Mouse (Mus musculus) erythroblast, embryonic 14.5 days (primary cell): Measurements from ENCODE around the gene Myo1a. TPM values are rescaled to one million over a fixed set of nuclear protein-coding genes. Genes with fewer than 3 reads are reported as not detected.

Source experiments
- H3K27me3 ChIP-seq: 2 replicates; pipeline ENCODE4 v1.6.1; 2012; ENCODE audit warnings: inconsistent platforms; ENCODE audit not compliant: control insufficient read depth
- H3K36me3 ChIP-seq: 2 replicates; pipeline ENCODE4 v1.6.1; 2012; ENCODE audit warnings: mild to moderate bottlenecking, inconsistent platforms; ENCODE audit not compliant: control insufficient read depth
- H3K4me1 ChIP-seq: 2 replicates; pipeline ENCODE4 v1.6.1; 2012; ENCODE audit warnings: inconsistent platforms; ENCODE audit not compliant: control insufficient read depth
- H3K4me3 ChIP-seq: replicated peaks from 2 replicates; pipeline ENCODE3; 2012; ENCODE audit warnings: moderate library complexity, mild to moderate bottlenecking, inconsistent platforms
- H3K9me3 ChIP-seq: 2 replicates; pipeline ENCODE4 v1.6.1; 2012; ENCODE audit warnings: low read length, inconsistent platforms, mixed read lengths; ENCODE audit not compliant: control insufficient read depth
- GATA1 ChIP-seq: IDR thresholded peaks from 2 replicates; pipeline ENCODE4 v1.6.1; 2012; ENCODE audit warnings: low read length, inconsistent platforms, mixed read lengths
- TAL1 ChIP-seq: IDR thresholded peaks from 3 replicates; pipeline ENCODE4 v1.6.1; 2012; ENCODE audit warnings: low read length, inconsistent platforms, mixed read lengths
- polyA plus RNA-seq: library from polyadenylated mRNA; stranded (reverse); fragments of >175 nt; gene quantifications from 2 replicates; pipeline ENCODE4 v1.2.3, GENCODE M21; 2012

Myo1a gene
- polyA plus RNA-seq, 1 experiment, result 0.02 TPM

DNA sequence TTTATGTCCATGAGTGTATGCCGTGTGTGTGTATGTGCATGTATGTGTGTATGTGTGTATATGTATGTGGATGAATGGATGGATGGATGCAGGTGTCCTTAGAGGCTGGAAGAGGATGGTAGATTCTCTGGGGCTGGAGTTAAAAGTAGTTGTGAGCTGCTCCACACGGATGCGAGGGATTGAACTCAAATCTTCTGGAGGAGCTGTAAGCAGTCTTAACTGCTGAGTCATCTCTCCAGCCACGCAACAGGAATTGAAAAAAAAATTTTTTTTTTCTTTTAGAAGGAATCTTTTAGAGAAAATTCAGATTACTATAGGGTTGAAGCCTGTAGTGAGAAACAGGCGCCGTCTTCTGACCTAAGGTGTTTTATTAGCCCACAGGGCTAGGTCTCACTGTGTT lies 22.1 kb upstream of the Myo1a start:
- no peaks in the 10 kb centered on the region for H3K27me3 ChIP-seq
- peaks cover 24% of the 10 kb centered on the region for H3K36me3 ChIP-seq
- no peak overlapping the region for H3K4me3 ChIP-seq
- TF ChIP-seq TAL1 (no peak), GATA1 (no peak)
- peaks cover 21% of the 10 kb centered on the region for H3K4me1 ChIP-seq
- H3K9me3 ChIP-seq, result no peaks in the 10 kb centered on the region

DNA sequence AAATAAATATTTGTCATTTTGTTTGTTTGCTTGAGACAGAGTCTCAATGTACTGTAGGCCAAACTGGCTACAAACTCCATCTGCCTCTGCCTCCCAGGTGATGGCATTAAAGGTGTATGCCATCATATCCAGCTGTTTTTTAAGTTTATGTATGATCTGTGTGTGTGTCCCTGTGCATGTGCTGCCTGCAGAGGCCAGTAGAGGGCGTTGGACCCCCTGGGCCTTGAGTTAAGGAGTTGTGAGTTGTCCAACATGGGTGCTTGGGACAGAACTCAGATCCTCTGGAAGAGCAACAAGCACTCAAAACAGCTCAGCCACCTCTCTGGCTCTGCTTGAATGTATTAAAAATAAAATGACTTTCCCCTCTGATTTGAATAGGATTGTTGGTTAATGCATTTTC lies 13.9 kb upstream of the Myo1a start:
- Histone ChIP-seq H3K4me3 (no peak overlapping the region), H3K4me1 (peaks cover 16% of the 10 kb centered on the region), H3K27me3 (no peaks in the 10 kb centered on the region), H3K36me3 (peaks cover 74% of the 10 kb centered on the region), H3K9me3 (no peaks in the 10 kb centered on the region)
- TF ChIP-seq TAL1, result no peak
- no peak for TF ChIP-seq GATA1

DNA sequence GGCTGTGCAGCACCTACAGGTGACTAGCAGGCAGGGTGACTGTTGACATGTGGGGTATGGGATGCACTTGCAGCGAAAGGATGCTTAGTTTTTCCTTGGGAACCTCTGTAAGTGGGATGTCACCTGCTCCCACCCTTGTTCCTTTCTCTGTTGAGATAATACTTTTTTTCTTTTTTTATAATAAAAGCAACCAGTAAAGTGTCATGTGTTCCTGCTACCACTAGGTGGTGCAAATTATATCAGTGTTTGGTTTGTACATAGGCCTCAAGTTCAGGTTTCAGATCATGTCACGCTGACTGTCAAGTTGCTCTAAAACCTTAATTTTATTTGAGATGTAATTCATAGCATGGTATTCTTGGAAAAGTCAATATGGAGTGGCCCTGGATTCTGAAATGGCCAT lies 10.3 kb upstream of the Myo1a start:
- no peaks in the 10 kb centered on the region for H3K9me3 ChIP-seq
- H3K4me1 ChIP-seq, result peaks cover 16% of the 10 kb centered on the region
- H3K27me3 ChIP-seq, result no peaks in the 10 kb centered on the region
- H3K36me3 ChIP-seq, result peaks cover 91% of the 10 kb centered on the region
- H3K4me3 ChIP-seq, result no peak overlapping the region
- TF ChIP-seq GATA1, result no peak
- no peak for TF ChIP-seq TAL1

DNA sequence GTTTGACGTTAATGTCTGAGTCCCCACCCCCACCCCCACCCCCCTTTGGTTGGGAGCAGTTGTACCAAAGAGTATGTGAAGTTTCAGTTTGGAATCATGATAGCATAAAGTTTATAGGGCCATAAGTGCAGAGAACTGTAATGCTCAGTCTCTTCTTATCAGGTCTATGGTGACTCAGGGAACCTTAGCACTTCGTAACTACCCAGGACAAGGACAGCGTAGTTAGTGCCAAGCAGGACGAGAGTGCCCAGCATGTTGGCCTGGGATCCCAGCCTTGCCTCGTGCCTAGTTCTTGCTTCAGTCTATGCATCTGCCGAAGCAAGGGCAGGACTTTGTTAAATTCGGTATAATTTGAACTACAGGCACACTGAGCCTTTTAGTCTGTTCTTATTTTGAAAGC lies 9.2 kb upstream of the Myo1a start:
- Histone ChIP-seq H3K36me3 (peaks cover 88% of the 10 kb centered on the region), H3K9me3 (no peaks in the 10 kb centered on the region), H3K27me3 (no peaks in the 10 kb centered on the region), H3K4me3 (no peak overlapping the region), H3K4me1 (peaks cover 16% of the 10 kb centered on the region)
- no peak for TF ChIP-seq TAL1
- no peak for TF ChIP-seq GATA1

- TF ChIP-seq TAL1 (no peak), GATA1 (no peak)
- Histone ChIP-seq H3K36me3 (peaks cover 61% of the 10 kb centered on the region), H3K4me1 (peaks cover 18% of the 10 kb centered on the region), H3K4me3 (no peak overlapping the region), H3K9me3 (no peaks in the 10 kb centered on the region), H3K27me3 (no peaks in the 10 kb centered on the region)
Measured at GRCm38 (mm10) chr10:127698966-127699365, 6.0 kb upstream of the Myo1a start.

GRCm38 (mm10) chr10:127703299-127703698 lies 1.7 kb upstream of the Myo1a start:
- Histone ChIP-seq H3K9me3 (no peaks in the 10 kb centered on the region), H3K4me3 (no peak overlapping the region), H3K27me3 (peaks cover 5% of the 10 kb centered on the region; the same call in 1 of the 2 replicates), H3K36me3 (peaks cover 20% of the 10 kb centered on the region), H3K4me1 (peaks cover 6% of the 10 kb centered on the region)
- no peak for TF ChIP-seq TAL1

GRCm38 (mm10) chr10:127704293-127704692 lies 677 bp upstream of the Myo1a start:
- Histone ChIP-seq H3K27me3 (peaks cover 7% of the 10 kb centered on the region; the same call in 1 of the 2 replicates), H3K36me3 (peaks cover 10% of the 10 kb centered on the region), H3K4me1 (peaks cover 6% of the 10 kb centered on the region), H3K9me3 (no peaks in the 10 kb centered on the region), H3K4me3 (no peak overlapping the region)
- no peak for TF ChIP-seq TAL1
- TF ChIP-seq GATA1, result no peak

DNA sequence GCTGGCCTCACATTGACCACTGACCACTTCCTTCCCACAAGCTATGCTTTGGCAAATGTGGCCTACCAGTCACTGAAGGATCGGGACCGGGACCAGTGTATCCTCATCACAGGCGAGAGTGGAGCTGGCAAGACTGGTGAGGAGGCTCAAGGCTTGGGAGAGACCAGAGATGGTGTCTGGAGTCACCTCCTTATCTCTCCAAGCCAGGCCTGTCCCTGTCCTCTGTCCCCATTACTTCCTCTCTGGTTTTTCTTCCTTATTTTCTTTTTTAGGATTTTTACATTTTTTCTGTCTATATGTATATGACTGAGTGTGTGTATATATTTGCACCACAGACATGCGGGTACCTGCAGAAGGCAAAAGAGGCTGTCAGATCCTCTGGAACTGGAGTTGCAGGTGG lies 813 bp downstream of the Myo1a start:
- no peak for TF ChIP-seq TAL1
- TF ChIP-seq GATA1, result no peak
- H3K27me3 ChIP-seq, result peaks cover 10% of the 10 kb centered on the region; the same call in 1 of the 2 replicates

GRCm38 (mm10) chr10:127707721-127708120 lies 2.8 kb downstream of the Myo1a start:
- TF ChIP-seq TAL1 (no peak), GATA1 (no peak)
- Histone ChIP-seq H3K27me3 (peaks cover 10% of the 10 kb centered on the region; the same call in 1 of the 2 replicates), H3K4me3 (no peak overlapping the region), H3K9me3 (no peaks in the 10 kb centered on the region), H3K4me1 (peaks cover 6% of the 10 kb centered on the region), H3K36me3 (no peaks in the 10 kb centered on the region)

More for the DNA sequence above, 813 bp downstream of the Myo1a start:
- Histone ChIP-seq H3K36me3 (no peaks in the 10 kb centered on the region), H3K4me3 (no peak overlapping the region), H3K4me1 (peaks cover 6% of the 10 kb centered on the region), H3K9me3 (no peaks in the 10 kb centered on the region)

- Histone ChIP-seq H3K4me3 (no peak overlapping the region), H3K36me3 (no peaks in the 10 kb centered on the region), H3K27me3 (peaks cover 10% of the 10 kb centered on the region; the same call in 1 of the 2 replicates), H3K9me3 (no peaks in the 10 kb centered on the region), H3K4me1 (peaks cover 4% of the 10 kb centered on the region)
- TF ChIP-seq GATA1, result no peak
- no peak for TF ChIP-seq TAL1
Measured at GRCm38 (mm10) chr10:127708850-127709370, 3.9 kb downstream of the Myo1a start.
